Mouse (Mus musculus) layer of hippocampus, adult 9-11 months (tissue): ENCODE measurements around the gene Rad17.

Source experiments
- DNase-seq: peaks from one replicate; pipeline ENCODE4 v3.0.0; 2022

Rad17 gene

GRCm38 (mm10) chr13:100650550-100651438 lies at the start of gene Rad17, which contains the start of gene Ak6:
Rad17 (minus strand) TSS chr13:100651051.
Ak6 (plus strand) TSS chr13:100650979.
- peak; percentile 93 for DNase-seq

- no peak for DNase-seq
These were observed 48.0 kb upstream of the Rad17 start for GRCm38 (mm10) chr13:100698866-100699265.

GRCm38 (mm10) chr13:100697541-100697940 lies 46.7 kb upstream of the Rad17 start:
- no peak for DNase-seq

GRCm38 (mm10) chr13:100687513-100687912 lies 36.7 kb upstream of the Rad17 start:
- DNase-seq: no peak

DNA sequence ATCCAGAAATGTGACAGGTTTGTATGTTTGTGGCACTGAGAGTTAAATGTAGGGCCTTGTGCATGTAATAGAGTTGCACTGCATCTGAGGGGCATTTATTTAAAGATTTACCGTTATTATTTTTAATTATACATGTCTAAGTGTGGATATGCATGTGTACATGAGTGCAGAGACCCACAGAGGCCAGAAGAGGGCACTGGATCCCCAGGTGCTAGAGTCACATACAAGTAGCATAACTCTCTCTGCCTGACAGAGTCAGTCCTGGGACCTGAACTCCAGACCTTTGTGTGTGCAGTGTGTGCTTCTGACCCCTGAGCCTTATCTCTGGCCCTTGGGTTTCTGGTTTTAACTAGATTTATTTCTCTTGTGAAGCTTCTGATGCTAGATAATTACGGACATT lies 33.5 kb upstream of the Rad17 start:
- no peak for DNase-seq

DNA sequence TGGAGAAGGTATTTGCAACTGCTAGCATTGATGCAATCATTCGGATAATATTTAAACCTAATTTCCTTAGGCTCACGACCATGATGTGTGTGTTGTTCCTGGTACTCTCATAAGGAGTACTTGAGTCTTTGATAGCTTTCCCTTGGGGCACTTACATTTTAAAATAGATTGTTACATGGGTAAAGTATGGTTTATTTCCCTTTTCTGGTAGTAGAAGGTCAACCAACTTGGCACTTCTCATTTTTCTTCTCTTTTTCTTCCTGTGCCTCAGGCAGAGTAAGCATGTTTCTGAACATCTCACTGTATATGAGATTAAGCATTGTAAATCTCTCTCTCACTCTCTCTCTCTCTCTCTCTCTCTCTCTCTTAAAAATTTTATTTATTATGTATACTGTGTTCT lies 32.0 kb upstream of the Rad17 start:
- no peak for DNase-seq

GRCm38 (mm10) chr13:100681615-100682014 lies 30.8 kb upstream of the Rad17 start:
- DNase-seq: no peak

GRCm38 (mm10) chr13:100675936-100676635 lies 25.2 kb upstream of the Rad17 start:
- DNase-seq: no peak

GRCm38 (mm10) chr13:100670181-100670741 lies 19.4 kb upstream of the Rad17 start:
- no peak for DNase-seq

- no peak for DNase-seq
These were observed 18.6 kb upstream of the Rad17 start, which contains the start of gene Ccdc125 for GRCm38 (mm10) chr13:100669291-100670022. Ccdc125 (plus strand) TSS chr13:100669717.

DNA sequence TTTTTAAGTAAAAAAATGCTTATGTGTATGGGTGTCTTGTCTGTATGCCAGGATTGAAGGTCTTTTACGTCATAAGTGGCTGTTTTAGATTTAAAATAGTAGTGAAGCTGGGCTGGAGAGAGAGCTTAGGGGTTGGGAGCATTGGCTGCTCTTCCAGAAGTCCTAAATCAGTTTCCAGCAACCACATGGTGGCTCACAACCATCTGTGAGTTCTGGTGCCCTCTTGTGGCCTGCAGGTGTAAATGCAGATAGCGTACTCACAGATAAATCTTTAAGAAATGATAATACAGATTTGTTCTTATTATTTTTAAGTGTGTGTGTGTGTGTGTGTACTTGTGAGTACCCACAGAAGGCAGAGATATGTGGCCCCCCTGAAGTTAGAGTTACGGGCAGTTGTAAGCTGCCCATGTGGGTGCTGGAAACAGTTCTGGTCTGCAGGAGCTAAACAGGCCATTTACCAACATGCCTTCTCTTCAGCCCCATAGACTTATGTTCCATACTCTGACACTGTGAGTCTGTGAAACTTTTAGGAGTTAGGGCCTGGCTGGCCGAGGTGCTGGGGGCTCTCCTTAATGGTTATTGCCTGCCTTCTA lies 9.1 kb upstream of the Rad17 start:
- DNase-seq: no peak

GRCm38 (mm10) chr13:100658091-100658490 lies 7.2 kb upstream of the Rad17 start:
- no peak for DNase-seq

GRCm38 (mm10) chr13:100651439-100652186 lies 762 bp upstream of the Rad17 start, which contains the start of gene Taf9:
Taf9 (plus strand) TSS chr13:100651579.
- DNase-seq: no peak

GRCm38 (mm10) chr13:100648223-100648622 lies 2.6 kb downstream of the Rad17 start:
- no peak for DNase-seq

GRCm38 (mm10) chr13:100642471-100643209 lies 8.2 kb downstream of the Rad17 start:
- no peak for DNase-seq

GRCm38 (mm10) chr13:100634106-100634691 lies 16.7 kb downstream of the Rad17 start:
- DNase-seq: no peak

- DNase-seq: no peak
These were observed 28.6 kb downstream of the Rad17 start for GRCm38 (mm10) chr13:100622241-100622640.

DNA sequence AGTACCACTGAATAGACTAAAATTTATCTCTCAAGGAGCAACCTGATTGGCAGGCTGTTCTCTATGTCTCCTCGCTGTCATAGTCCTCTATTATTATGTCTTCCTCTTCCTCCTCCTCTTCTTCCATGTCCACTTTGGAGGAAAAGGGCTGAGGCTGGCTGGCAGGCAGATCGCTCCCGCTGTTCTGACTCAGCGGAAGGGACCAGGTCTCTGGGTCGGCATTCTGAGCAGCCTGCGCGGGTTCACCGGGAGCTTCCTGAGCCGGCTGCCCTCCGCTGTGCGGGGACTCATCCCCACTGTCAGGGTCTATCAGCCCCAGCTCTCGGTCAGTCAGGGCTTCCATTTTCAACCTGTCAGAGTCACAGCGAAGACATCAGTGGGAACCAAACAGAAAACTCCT lies 33.3 kb downstream of the Rad17 start:
- DNase-seq: no peak

DNA sequence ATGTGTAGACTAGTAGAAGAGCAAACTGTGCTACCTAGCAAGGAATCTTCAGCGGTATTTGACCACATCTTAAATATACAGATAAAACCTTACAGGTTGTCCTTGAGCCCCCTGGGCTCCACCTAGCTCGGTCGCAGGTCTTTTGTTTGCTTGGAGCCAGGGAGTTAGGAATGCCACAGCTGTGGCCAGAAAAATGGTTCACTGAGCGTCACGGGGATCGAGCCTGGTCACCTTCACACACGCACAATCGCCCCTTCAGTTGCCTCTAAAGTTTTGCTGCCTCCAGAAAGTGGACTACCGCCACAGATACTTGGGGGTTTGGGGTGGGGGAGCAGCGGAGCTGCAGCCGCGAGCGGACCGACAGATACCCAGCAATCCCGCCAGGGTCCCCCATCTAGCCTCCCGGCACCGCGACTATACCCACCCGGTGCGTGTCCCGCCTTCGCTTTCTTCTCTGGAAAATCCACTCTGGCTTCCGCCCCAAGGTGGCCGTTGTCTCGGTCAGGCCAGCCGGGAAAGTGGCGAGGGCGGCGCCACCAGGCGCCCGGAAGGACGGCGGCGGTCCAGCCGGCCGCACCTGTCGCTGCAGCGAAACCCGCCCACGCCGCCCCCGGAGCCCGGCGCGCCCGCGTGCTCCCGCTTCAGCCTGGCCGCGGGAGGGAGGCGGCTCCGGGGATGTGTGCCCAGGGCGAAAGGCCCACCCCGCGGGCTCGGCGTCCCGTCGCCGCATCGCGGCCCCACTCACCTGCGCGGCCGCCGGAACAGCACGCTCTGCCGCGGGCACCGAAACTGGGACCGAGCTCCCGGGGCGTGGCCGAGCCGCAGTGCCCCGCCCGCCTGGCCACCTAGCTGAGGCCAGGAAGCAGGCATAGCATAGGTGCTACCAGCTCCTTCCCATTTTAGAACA lies 34.4 kb downstream of the Rad17 start, which contains the start of gene Marveld2:
Gene Marveld2 (minus strand): TSS at position 791 of the 907 bp plus-strand sequence.
- DNase-seq: no peak
